In the genomic region with DNA sequence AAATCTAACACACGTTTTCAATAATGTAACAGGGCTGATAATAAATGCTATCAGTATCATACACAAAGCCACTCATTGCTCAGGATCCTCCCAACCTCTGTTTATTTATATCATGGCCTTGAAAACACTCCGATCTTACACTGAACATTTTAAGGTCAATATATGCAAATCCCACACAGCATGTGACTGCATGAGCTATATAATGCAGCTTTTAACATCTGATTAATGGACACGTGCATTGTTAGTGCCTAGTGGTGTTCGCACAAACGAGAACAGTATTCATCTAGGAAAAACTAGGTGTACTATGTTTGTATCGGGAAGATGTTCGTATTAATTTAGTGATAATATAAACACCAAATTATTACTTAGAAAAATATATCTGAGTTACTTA, we compare ENCODE assay signal across 22 mouse cellular contexts.
A peak's percentile ranks its signal among the peaks of the same experiment; 100 is the strongest.
DNase-seq lines count a peak whose midpoint lies in the region; ATAC-seq and TF ChIP-seq lines count a peak whose summit lies in the region.
"Had no signal": no experiment of that assay in that cellular context is flagged by ENCODE, and none has a peak within 500 bp of the region (broad histone marks: within the 10 kb centered on the region; RNA-seq: fewer than 3 reads in every experiment).

No protein-coding gene starts in this region.

- no peak overlapping the region for H3K9ac ChIP-seq in forebrain, embryonic 15.5 days (replicated peaks)
- no peak overlapping the region for H3K9ac ChIP-seq in midbrain, embryonic 11.5 days (ENCODE audit: low read length)
- H3K9ac ChIP-seq in midbrain, embryonic 12.5 days (replicated peaks), result no peak overlapping the region
- H3K9ac ChIP-seq in midbrain, embryonic 16.5 days (ENCODE audit: low read depth, low read length), result no peak overlapping the region
- H3K9ac ChIP-seq: embryonic facial prominence, embryonic 13.5 days; heart, embryonic 15.5 days; liver, embryonic 12.5 days; liver, postnatal 0 days had no signal

- no peak for DNase-seq in forebrain, embryonic 10.5 days (ENCODE audit: extremely low spot score, low spot score)
- no peak for DNase-seq in midbrain, embryonic 11.5 days (ENCODE audit: low spot score, missing footprints)
- no peak for DNase-seq in midbrain, embryonic 10.5 days (ENCODE audit: low spot score)
- no peak for DNase-seq in gastrocnemius, adult 2 months
- DNase-seq: adrenal gland, postnatal 14 days; gastrocnemius, postnatal 10 days; heart, postnatal 36 days; kidney, adult 11 months; kidney, postnatal 14 days; layer of hippocampus, adult 9-11 months; liver, postnatal 0 days; lung, postnatal 36 days; thymus, adult 2 months; thymus, postnatal 36 days had no signal

- no peak overlapping the region for H3K4me2 ChIP-seq in forebrain, embryonic 15.5 days (replicated peaks)
- H3K4me2 ChIP-seq in midbrain, embryonic 11.5 days, result no peak overlapping the region
- no peak overlapping the region for H3K4me2 ChIP-seq in midbrain, embryonic 12.5 days (replicated peaks)
- H3K4me2 ChIP-seq in midbrain, embryonic 16.5 days (ENCODE audit: low read length), result no peak overlapping the region
- H3K4me2 ChIP-seq: embryonic facial prominence, embryonic 13.5 days; heart, embryonic 15.5 days; liver, embryonic 12.5 days had no signal

- no peak overlapping the region for H3K27ac ChIP-seq in forebrain, embryonic 15.5 days (replicated peaks)
- no peak overlapping the region for H3K27ac ChIP-seq in forebrain, embryonic 10.5 days
- H3K27ac ChIP-seq in midbrain, embryonic 11.5 days (ENCODE audit: low read depth, low read length), result no peak overlapping the region
- no peak overlapping the region for H3K27ac ChIP-seq in midbrain, embryonic 10.5 days (replicated peaks)
- H3K27ac ChIP-seq in midbrain, embryonic 12.5 days (replicated peaks), result peak overlapping the region; percentile 54; the same call in 1 of the 2 replicates
- no peak overlapping the region for H3K27ac ChIP-seq in midbrain, embryonic 16.5 days (ENCODE audit: low read length)
- H3K27ac ChIP-seq in gastrocnemius, adult 2 months, result no peak overlapping the region
- H3K27ac ChIP-seq: embryonic facial prominence, embryonic 13.5 days; heart, embryonic 15.5 days; liver, embryonic 12.5 days had no signal

- H3K36me3 ChIP-seq in forebrain, embryonic 15.5 days, result no peaks in the 10 kb centered on the region
- H3K36me3 ChIP-seq in forebrain, embryonic 10.5 days (replicated peaks), result no peaks in the 10 kb centered on the region
- H3K36me3 ChIP-seq in midbrain, embryonic 11.5 days (ENCODE audit: control insufficient read depth, insufficient read depth, low read length), result no peaks in the 10 kb centered on the region
- H3K36me3 ChIP-seq in midbrain, embryonic 10.5 days, result no peaks in the 10 kb centered on the region
- H3K36me3 ChIP-seq in midbrain, embryonic 12.5 days, result no peaks in the 10 kb centered on the region
- no peaks in the 10 kb centered on the region for H3K36me3 ChIP-seq in midbrain, embryonic 16.5 days (ENCODE audit: control insufficient read depth, insufficient read depth, low read length)
- H3K36me3 ChIP-seq: embryonic facial prominence, embryonic 13.5 days; heart, embryonic 15.5 days had no signal

- intact Hi-C loops in gastrocnemius, adult 2 months (cut with DNase I), result no loop called here

- no peaks in the 10 kb centered on the region for H3K9me3 ChIP-seq in forebrain, embryonic 15.5 days
- H3K9me3 ChIP-seq in forebrain, embryonic 10.5 days, result no peaks in the 10 kb centered on the region
- no peaks in the 10 kb centered on the region for H3K9me3 ChIP-seq in midbrain, embryonic 11.5 days (ENCODE audit: control insufficient read depth, low read length)
- no peaks in the 10 kb centered on the region for H3K9me3 ChIP-seq in midbrain, embryonic 10.5 days (replicated peaks)
- H3K9me3 ChIP-seq in midbrain, embryonic 12.5 days, result no peaks in the 10 kb centered on the region
- H3K9me3 ChIP-seq in midbrain, embryonic 16.5 days (replicated peaks; ENCODE audit: control insufficient read depth, low read length, poor library complexity, severe bottlenecking), result no peaks in the 10 kb centered on the region
- H3K9me3 ChIP-seq: embryonic facial prominence, embryonic 13.5 days; heart, embryonic 15.5 days; liver, embryonic 12.5 days had no signal

- TF ChIP-seq CTCF in gastrocnemius, adult 2 months (IDR thresholded peaks at IDR 0.05), result no peak

- peak; percentile 52 for ATAC-seq in forebrain, embryonic 15.5 days (replicated peaks)
- ATAC-seq in midbrain, embryonic 11.5 days (ENCODE audit: low FRiP score), result 0 out of 2 replicates have a peak, but pooled peaks have one; percentile 30
- peak; percentile 66; the same call in 1 of the 2 replicates for ATAC-seq in midbrain, embryonic 12.5 days (ENCODE audit: low FRiP score, low read depth)
- peak; percentile 40; the same call in 1 of the 2 replicates for ATAC-seq in midbrain, embryonic 16.5 days
- ATAC-seq: CD4-positive, CD25-positive, alpha-beta regulatory T cell, adult 4 months; inflammation-experienced regulatory T-cells, adult 6 months; liver, embryonic 12.5 days; liver, postnatal 0 days had no signal

- peaks cover 27% of the 10 kb centered on the region for H3K4me1 ChIP-seq in forebrain, embryonic 15.5 days
- peaks cover 14% of the 10 kb centered on the region; the same call in 1 of the 2 replicates for H3K4me1 ChIP-seq in forebrain, embryonic 10.5 days
- no peaks in the 10 kb centered on the region; the same call in 1 of the 2 replicates for H3K4me1 ChIP-seq in midbrain, embryonic 11.5 days (ENCODE audit: control insufficient read depth, insufficient read depth, low read length)
- H3K4me1 ChIP-seq in midbrain, embryonic 10.5 days, result peaks cover 3% of the 10 kb centered on the region; the same call in 1 of the 2 replicates
- peaks cover 4% of the 10 kb centered on the region; the same call in 1 of the 2 replicates for H3K4me1 ChIP-seq in midbrain, embryonic 12.5 days
- H3K4me1 ChIP-seq in midbrain, embryonic 16.5 days (ENCODE audit: control insufficient read depth, insufficient read depth, low read length), result peaks cover 13% of the 10 kb centered on the region
- H3K4me1 ChIP-seq: embryonic facial prominence, embryonic 13.5 days; heart, embryonic 15.5 days; liver, embryonic 12.5 days had no signal

- no peak overlapping the region for H3K4me3 ChIP-seq in forebrain, embryonic 15.5 days
- no peak overlapping the region for H3K4me3 ChIP-seq in forebrain, embryonic 10.5 days
- H3K4me3 ChIP-seq in midbrain, embryonic 11.5 days (ENCODE audit: low read depth, low read length), result no peak overlapping the region
- H3K4me3 ChIP-seq in midbrain, embryonic 10.5 days, result no peak overlapping the region
- no peak overlapping the region for H3K4me3 ChIP-seq in midbrain, embryonic 12.5 days
- no peak overlapping the region for H3K4me3 ChIP-seq in midbrain, embryonic 16.5 days (ENCODE audit: low read depth, low read length)
- no peak overlapping the region for H3K4me3 ChIP-seq in gastrocnemius, adult 2 months
- H3K4me3 ChIP-seq: embryonic facial prominence, embryonic 13.5 days; heart, embryonic 15.5 days; liver, embryonic 12.5 days had no signal

- WGBS in forebrain, embryonic 15.5 days, result 40% methylated on average over 7 of the region's 7 CpGs
- 85% methylated on average over 7 of the region's 7 CpGs for WGBS in forebrain, embryonic 10.5 days
- 75% methylated on average over 7 of the region's 7 CpGs for WGBS in midbrain, embryonic 11.5 days
- WGBS in midbrain, embryonic 10.5 days, result 89% methylated on average over 7 of the region's 7 CpGs
- WGBS in midbrain, embryonic 12.5 days, result 60% methylated on average over 7 of the region's 7 CpGs
- WGBS in midbrain, embryonic 16.5 days, result 45% methylated on average over 7 of the region's 7 CpGs

- no peaks in the 10 kb centered on the region for H3K27me3 ChIP-seq in forebrain, embryonic 15.5 days
- H3K27me3 ChIP-seq in forebrain, embryonic 10.5 days (ENCODE audit: poor library complexity, severe bottlenecking), result no peaks in the 10 kb centered on the region
- H3K27me3 ChIP-seq in midbrain, embryonic 11.5 days (ENCODE audit: control insufficient read depth, insufficient read depth, low read length), result no peaks in the 10 kb centered on the region
- no peaks in the 10 kb centered on the region for H3K27me3 ChIP-seq in midbrain, embryonic 10.5 days (ENCODE audit: low read depth, poor library complexity, severe bottlenecking)
- H3K27me3 ChIP-seq in midbrain, embryonic 12.5 days, result no peaks in the 10 kb centered on the region
- H3K27me3 ChIP-seq in midbrain, embryonic 16.5 days (ENCODE audit: control insufficient read depth, insufficient read depth, low read depth, low read length), result no peaks in the 10 kb centered on the region
- H3K27me3 ChIP-seq: embryonic facial prominence, embryonic 13.5 days; heart, embryonic 15.5 days; liver, embryonic 12.5 days had no signal
